Mouse (Mus musculus): ENCODE measurements around the gene Gm16430. TPM values are rescaled to one million over a fixed set of nuclear protein-coding genes. Genes with fewer than 3 reads are reported as not detected.

Gm16430 gene
- polyA plus RNA-seq (2014; fragmentation: Illumina TruSeq; extraction: RNeasy Lipid Tissue Mini Kit (QIAGEN cat#74804); ENCODE audit: low read depth, low replicate concordance), result not detected

DNA sequence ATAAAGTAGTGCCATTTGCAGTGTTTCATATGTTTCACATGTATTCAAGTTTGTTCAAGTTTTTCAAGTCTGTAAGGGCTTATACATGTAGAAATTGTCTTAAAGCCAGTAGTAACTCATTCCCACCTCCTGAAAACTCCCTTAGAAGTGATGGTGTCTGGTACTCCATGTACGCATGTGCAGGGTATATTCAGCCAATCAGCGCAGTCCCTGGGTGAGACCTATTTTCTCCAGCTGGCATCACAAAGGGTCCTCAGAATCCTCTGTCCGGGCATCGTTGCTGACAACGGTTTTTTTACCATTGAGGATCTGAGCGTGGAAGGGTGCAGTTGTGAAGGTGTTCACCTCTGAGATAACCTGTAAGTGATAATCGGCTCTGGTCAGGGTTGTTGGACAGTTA is at the start of gene Gm16430:
Gene Gm16430, plus strand, starts transcription at position 301 of the 400 bp plus-strand sequence.

Other genes starting within 250 kb of the Gm16430 start
- gene Gm16405, start 91.0 kb upstream of the Gm16430 start, polyA plus RNA-seq (2014; fragmentation: Illumina TruSeq; extraction: RNeasy Lipid Tissue Mini Kit (QIAGEN cat#74804); ENCODE audit: low read depth, low replicate concordance), result not detected

All from heart, adult 10 weeks (tissue).